Mouse (Mus musculus): ENCODE results near the gene Eif4g3. TPM values are rescaled to one million over a fixed set of nuclear protein-coding genes. Genes with fewer than 3 reads are reported as not detected.

Gene Eif4g3
- polyA plus RNA-seq, 2 experiments = 5.6 to 15.6 TPM

DNA sequence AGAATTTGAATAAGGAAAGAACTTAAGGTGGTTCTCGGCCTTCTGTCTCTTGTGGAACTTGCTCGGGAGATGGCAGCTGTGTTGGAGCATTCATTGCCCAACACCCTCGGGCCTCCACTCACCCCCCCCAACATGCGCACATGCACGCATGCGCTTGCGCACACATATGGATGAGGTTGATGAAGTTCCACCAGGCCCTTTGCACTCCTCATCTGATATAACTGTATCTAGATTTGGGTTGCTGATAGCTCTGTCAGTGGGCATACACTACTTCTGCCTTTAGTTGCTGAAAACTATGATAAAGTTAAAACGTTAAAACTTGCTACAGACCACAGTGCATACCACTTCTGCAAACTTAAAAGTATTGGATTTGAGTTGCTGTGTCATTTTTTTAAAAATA, 89.6 kb downstream of the Eif4g3 start:
- no peak for ATAC-seq (ENCODE audit: insufficient read depth)
- Histone ChIP-seq H3K9me3 (ENCODE audit: control insufficient read depth, low read length) (no peaks in the 10 kb centered on the region), H3K4me1 (replicated peaks; ENCODE audit: control insufficient read depth in 2 of 2, insufficient read depth in 2 of 2, low read length in 1 of 2) (peaks cover 19 to 22% of the 10 kb centered on the region in 2 experiments), H3K27ac (no peak overlapping the region), H3K36me3 (replicated peaks; ENCODE audit: control insufficient read depth, insufficient read depth, low read depth) (peaks cover 10% of the 10 kb centered on the region), H3K4me2 (ENCODE audit: low read depth) (no peak overlapping the region), H3K4me3 (ENCODE audit: insufficient read depth in 1 of 2, low read depth in 2 of 2, low read length in 2 of 2) (no peak overlapping the region), H3K9ac (replicated peaks) (no peak overlapping the region), H3K27me3 (ENCODE audit: control insufficient read depth, insufficient read depth, low read length) (no peaks in the 10 kb centered on the region)
- WGBS (ENCODE audit: insufficient replicate concordance) = 70% methylated on average over 8 of the region's 8 CpGs
- DNase-seq (ENCODE audit: low read depth in 3 of 3, low spot score in 3 of 3) = no peak
- TF ChIP-seq CTCF (IDR thresholded peaks at IDR 0.05; ENCODE audit: low read depth) = no peak
- no peak for TF ChIP-seq EP300 (IDR thresholded peaks at IDR 0.05; ENCODE audit: low read depth)

- H3K9me3 ChIP-seq (ENCODE audit: control insufficient read depth, low read length) = no peaks in the 10 kb centered on the region
- H3K27me3 ChIP-seq (ENCODE audit: control insufficient read depth, insufficient read depth, low read length) = no peaks in the 10 kb centered on the region
- no peak for ATAC-seq (ENCODE audit: insufficient read depth)
- H3K4me2 ChIP-seq (ENCODE audit: low read depth) = no peak overlapping the region
- no peak for DNase-seq (ENCODE audit: low read depth in 3 of 3, low spot score in 3 of 3)
- H3K27ac ChIP-seq = no peak overlapping the region
- H3K36me3 ChIP-seq (replicated peaks; ENCODE audit: control insufficient read depth, insufficient read depth, low read depth) = peaks cover 10% of the 10 kb centered on the region
- H3K9ac ChIP-seq (replicated peaks) = no peak overlapping the region
- TF ChIP-seq EP300 (IDR thresholded peaks at IDR 0.05; ENCODE audit: low read depth) (no peak), CTCF (IDR thresholded peaks at IDR 0.05; ENCODE audit: low read depth) (no peak)
- peaks cover 7% of the 10 kb centered on the region in 2 experiments for H3K4me1 ChIP-seq (replicated peaks; ENCODE audit: control insufficient read depth in 2 of 2, insufficient read depth in 2 of 2, low read length in 1 of 2)
- no peak overlapping the region for H3K4me3 ChIP-seq (ENCODE audit: insufficient read depth in 1 of 2, low read depth in 2 of 2, low read length in 2 of 2)
- 80% methylated on average over 8 of the region's 8 CpGs for WGBS (ENCODE audit: insufficient replicate concordance)
These were observed 91.3 kb downstream of the Eif4g3 start for GRCm38 (mm10) chr4:138084103-138084502.

DNA sequence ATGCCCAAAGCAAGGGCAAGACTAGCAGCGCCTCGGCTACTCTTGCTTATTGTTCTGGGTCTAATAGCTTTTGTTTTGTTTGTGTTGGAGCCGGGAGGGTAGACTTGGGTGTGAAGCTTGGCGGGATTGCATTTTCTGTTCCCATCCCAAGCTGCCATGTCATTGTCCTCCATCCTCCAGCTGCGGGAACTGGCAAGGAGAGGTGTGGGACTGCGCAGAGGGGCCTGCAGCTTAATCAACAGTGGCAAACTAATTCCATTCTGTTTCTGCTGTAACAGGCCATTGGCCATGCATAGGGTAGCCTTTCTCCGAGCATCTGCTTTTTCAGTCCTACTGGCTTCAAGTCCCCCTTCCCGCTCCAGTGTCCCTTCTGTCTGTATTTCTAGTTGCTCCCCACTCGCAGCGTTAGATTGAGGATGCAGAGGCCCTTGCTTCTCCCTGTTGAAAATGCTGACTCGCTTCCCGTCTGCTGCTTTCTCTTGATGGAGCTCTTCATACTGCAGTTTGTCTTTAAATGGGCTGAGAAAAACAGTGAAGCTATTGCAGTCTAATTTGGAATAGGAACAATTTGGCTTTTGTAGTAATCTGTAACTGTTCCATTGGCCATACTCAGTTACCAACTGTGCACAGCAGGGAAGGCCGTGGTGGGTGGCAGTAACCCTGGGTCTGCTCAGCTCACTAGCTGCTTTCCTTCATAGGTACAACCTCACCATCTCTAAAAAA, 92.2 kb downstream of the Eif4g3 start:
- WGBS (ENCODE audit: insufficient replicate concordance) = 76% methylated on average over 13 of the region's 13 CpGs
- peaks cover 10% of the 10 kb centered on the region for H3K36me3 ChIP-seq (replicated peaks; ENCODE audit: control insufficient read depth, insufficient read depth, low read depth)
- no peak overlapping the region for H3K4me3 ChIP-seq (ENCODE audit: insufficient read depth in 1 of 2, low read depth in 2 of 2, low read length in 2 of 2)
- ATAC-seq (ENCODE audit: insufficient read depth) (no peak), DNase-seq (ENCODE audit: low read depth in 3 of 3, low spot score in 3 of 3) (no peak)
- H3K9me3 ChIP-seq (ENCODE audit: control insufficient read depth, low read length) = no peaks in the 10 kb centered on the region
- no peaks in the 10 kb centered on the region for H3K27me3 ChIP-seq (ENCODE audit: control insufficient read depth, insufficient read depth, low read length)
- H3K4me1 ChIP-seq (replicated peaks; ENCODE audit: control insufficient read depth in 2 of 2, insufficient read depth in 2 of 2, low read length in 1 of 2) = no peaks in the 10 kb centered on the region
- no peak overlapping the region for H3K9ac ChIP-seq (replicated peaks)
- H3K27ac ChIP-seq = no peak overlapping the region
- TF ChIP-seq CTCF (IDR thresholded peaks at IDR 0.05; ENCODE audit: low read depth) (no peak), EP300 (IDR thresholded peaks at IDR 0.05; ENCODE audit: low read depth) (no peak)
- no peak overlapping the region for H3K4me2 ChIP-seq (ENCODE audit: low read depth)

DNA sequence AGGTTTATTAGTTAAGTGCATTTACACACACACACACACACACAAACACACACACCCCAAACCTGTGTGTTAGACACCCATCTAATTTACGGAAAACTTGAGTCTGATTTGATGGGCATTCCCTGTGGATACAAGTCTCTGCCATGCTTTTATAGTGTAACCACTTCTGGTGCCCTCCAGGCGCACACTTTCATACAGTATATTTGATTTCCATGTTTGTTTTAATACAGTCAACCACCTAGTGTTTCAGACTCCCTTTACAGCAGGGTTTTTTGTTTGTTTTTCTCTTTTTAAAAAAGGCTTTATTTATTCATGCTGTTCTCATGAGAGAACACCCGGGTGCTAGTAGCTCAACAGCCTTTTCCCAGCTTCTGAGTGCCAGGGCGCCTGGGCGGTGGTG, 94.1 kb downstream of the Eif4g3 start:
- no peak for ATAC-seq (ENCODE audit: insufficient read depth)
- H3K27ac ChIP-seq = no peak overlapping the region
- no peaks in the 10 kb centered on the region for H3K4me1 ChIP-seq (replicated peaks; ENCODE audit: control insufficient read depth in 2 of 2, insufficient read depth in 2 of 2, low read length in 1 of 2)
- DNase-seq (ENCODE audit: low read depth in 3 of 3, low spot score in 3 of 3) = no peak
- 77% methylated on average over 5 of the region's 5 CpGs for WGBS (ENCODE audit: insufficient replicate concordance)
- no peaks in the 10 kb centered on the region for H3K9me3 ChIP-seq (ENCODE audit: control insufficient read depth, low read length)
- H3K27me3 ChIP-seq (ENCODE audit: control insufficient read depth, insufficient read depth, low read length) = no peaks in the 10 kb centered on the region
- TF ChIP-seq EP300 (IDR thresholded peaks at IDR 0.05; ENCODE audit: low read depth) (no peak), CTCF (IDR thresholded peaks at IDR 0.05; ENCODE audit: low read depth) (no peak)
- H3K4me3 ChIP-seq (ENCODE audit: insufficient read depth in 1 of 2, low read depth in 2 of 2, low read length in 2 of 2) = no peak overlapping the region
- peaks cover 10% of the 10 kb centered on the region for H3K36me3 ChIP-seq (replicated peaks; ENCODE audit: control insufficient read depth, insufficient read depth, low read depth)
- H3K4me2 ChIP-seq (ENCODE audit: low read depth) = no peak overlapping the region
- no peak overlapping the region for H3K9ac ChIP-seq (replicated peaks)

DNA sequence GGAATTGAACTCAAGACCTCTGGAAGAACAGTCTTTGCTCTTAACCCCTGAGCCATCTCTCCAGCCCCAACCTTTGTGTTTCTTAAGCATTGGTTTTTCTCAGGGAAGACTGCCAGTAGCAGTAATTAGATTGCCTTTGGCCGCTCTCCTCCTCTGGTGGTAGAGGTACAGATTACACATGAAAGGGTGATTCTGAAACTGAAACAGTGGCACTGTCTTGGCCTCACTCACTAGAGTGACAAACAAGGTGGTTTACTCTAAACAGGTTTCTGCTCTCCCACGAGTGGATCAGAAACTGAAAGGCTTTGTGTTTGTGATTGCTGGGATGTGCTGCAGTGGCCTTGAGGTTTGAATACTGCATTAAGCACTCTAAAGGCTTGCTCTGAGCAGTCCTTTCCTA, 96.7 kb downstream of the Eif4g3 start:
- H3K9ac ChIP-seq (replicated peaks) = no peak overlapping the region
- H3K4me2 ChIP-seq (ENCODE audit: low read depth) = no peak overlapping the region
- DNase-seq (ENCODE audit: low read depth in 3 of 3, low spot score in 3 of 3) (no peak), ATAC-seq (ENCODE audit: insufficient read depth) (no peak)
- no peaks in the 10 kb centered on the region for H3K9me3 ChIP-seq (ENCODE audit: control insufficient read depth, low read length)
- TF ChIP-seq CTCF (IDR thresholded peaks at IDR 0.05; ENCODE audit: low read depth) (no peak), EP300 (IDR thresholded peaks at IDR 0.05; ENCODE audit: low read depth) (no peak)
- no peaks in the 10 kb centered on the region for H3K27me3 ChIP-seq (ENCODE audit: control insufficient read depth, insufficient read depth, low read length)
- WGBS (ENCODE audit: insufficient replicate concordance) = 67% methylated on average over 2 of the region's 2 CpGs
- no peaks in the 10 kb centered on the region for H3K4me1 ChIP-seq (replicated peaks; ENCODE audit: control insufficient read depth in 2 of 2, insufficient read depth in 2 of 2, low read length in 1 of 2)
- H3K27ac ChIP-seq = no peak overlapping the region
- no peak overlapping the region for H3K4me3 ChIP-seq (ENCODE audit: insufficient read depth in 1 of 2, low read depth in 2 of 2, low read length in 2 of 2)
- H3K36me3 ChIP-seq (replicated peaks; ENCODE audit: control insufficient read depth, insufficient read depth, low read depth) = peaks cover under 1% of the 10 kb centered on the region; the same call in 1 of the 2 replicates
